Mouse (Mus musculus): ENCODE data around the gene Dcst2.

DNA sequence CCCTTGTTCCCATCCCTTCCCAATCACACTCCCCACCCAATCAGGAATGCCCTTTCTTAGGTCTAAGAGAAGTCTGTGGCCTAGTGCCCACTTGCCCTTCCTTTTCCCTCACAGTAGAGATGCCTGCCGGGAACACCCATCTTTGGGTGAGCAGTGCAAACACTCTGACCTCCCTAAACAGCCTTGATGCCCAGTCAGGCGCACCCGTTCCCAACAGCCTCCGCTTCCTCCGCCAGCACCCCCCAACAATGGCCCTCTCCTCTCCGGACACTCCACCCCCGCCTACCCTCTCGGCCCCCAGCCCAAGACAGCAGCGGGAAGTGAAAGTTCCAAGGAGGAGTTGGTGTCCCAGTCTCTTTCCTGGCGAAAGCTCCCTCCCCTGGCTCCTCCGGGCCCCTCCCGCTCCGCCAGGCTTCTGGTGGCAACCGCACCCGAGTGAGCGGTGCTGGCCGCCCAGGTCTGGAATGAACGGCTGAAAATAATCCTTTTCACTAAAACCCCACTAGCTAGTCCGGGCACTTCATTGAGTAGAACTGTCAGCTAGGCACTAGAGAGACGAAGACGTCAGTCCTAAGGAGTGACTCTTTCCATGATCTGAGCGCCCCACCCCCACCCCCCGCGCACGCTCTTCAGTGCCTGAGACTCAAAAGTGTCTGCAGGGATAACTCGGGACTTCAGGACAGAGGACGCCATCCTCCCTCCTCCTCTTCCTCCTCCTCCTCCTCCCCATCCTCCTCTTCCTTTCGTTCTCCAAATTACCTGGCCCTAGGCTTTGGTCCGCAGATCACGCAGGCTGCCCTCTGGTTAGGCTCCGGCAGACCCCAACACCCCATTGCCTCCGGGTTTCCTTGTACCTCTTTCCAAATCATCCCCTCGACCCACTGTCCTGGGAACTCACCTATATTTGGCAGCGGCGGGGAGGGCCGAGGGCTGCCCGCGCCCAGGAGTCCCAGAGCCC, 12.6 kb upstream of the Dcst2 start:
- TF ChIP-seq CTCF (IDR thresholded peaks at IDR 0.05; ENCODE audit: low read depth) (no peak), EP300 (IDR thresholded peaks at IDR 0.05; ENCODE audit: low read depth) (no peak)

Data from heart, postnatal 0 days (tissue).